Mouse (Mus musculus): ENCODE measurements around the gene Lrp1. TPM values are rescaled to one million over a fixed set of nuclear protein-coding genes. Genes with fewer than 3 reads are reported as not detected.
"Not testable (repeated sequence)": the region's sequence is repeated elsewhere in the genome, so short reads cannot be mapped to it uniquely, and the experiment has no call there.

Gene Lrp1
- 196 and 254 TPM in 2 replicates for total RNA-seq (2021)
- long read RNA-seq, partial matches to known transcripts, result 31 of 39 reads
- long read RNA-seq, other reads (novel, unspliced or antisense), result 4 of 39 reads

DNA sequence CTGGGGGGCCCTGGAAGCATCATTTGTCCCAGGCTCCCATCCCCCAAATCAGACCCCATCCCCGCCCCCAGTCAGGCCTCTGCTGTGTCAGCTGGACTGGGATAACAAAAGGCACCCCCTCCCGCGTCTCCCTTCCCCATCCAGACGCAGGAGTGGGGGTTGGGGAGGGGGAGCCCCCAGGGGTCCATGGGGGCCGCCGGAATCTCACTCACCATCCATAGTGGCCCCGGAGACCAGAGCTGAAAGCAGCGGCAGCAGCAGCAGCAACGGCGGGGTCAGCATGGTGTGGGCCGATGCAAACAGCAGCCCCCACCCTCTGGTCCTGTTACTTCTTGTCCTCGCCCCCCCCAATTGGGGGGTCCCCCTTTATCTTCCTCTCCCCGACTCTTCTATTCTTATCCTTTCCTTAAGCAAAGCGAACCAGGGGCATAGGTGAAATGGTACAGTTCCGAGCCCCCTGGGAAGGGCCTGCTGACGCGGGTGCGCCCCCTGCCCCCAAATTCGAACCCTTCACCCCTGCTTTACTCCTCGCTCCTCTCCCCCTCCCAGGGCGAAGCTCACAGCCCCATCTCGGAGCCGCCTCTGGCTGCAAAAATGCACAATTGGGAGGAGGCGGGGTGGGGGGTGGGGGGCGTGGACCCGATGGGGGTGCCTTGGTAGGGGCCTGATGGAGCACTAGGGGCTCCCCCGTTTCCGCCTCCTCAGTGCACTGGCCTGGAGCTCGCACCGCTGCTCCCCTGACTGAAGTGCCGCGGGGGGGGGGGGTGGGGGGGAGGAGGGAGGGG, at the start of gene Lrp1:
Lrp1 (minus strand) TSS at position 743 of the 785 bp plus-strand sequence.
- DNase-seq, result peak; percentile 49

- no peak for DNase-seq
Measured at GRCm38 (mm10) chr10:127670185-127670584, 49.2 kb upstream of the Lrp1 start.

DNA sequence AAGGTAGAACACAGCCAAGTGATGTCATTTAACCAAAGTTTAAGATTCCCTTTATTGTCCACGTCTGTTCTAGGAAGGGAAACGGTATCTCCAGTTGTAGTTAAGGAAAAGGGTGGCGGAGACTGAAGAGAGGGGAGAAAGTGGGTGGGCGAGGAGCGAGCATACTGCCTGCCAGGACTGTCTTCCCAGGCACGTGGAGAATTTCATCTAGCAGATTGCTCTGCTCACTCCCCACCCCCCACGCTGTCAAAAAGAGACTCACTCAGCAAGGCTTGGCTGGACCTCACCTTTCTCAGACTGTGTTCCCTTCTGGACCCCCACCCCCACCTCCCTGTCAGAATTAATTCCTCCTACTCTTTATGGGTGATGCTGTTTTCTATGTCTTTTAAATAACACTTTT, 48.2 kb upstream of the Lrp1 start:
- no peak for DNase-seq

GRCm38 (mm10) chr10:127668093-127669050, 47.4 kb upstream of the Lrp1 start, which contains the start of gene Nab2:
Gene Nab2, minus strand, starts transcription at chr10:127668568.
- DNase-seq, result peak; percentile 81

- DNase-seq, result peak; percentile 85
Measured at GRCm38 (mm10) chr10:127667269-127668092, 46.5 kb upstream of the Lrp1 start.

GRCm38 (mm10) chr10:127666501-127667268, 45.7 kb upstream of the Lrp1 start, which contains the start of gene Nemp1:
Gene Nemp1, plus strand, starts transcription at chr10:127666901.
- DNase-seq, result peak; percentile 91

- DNase-seq, result no peak
Measured at GRCm38 (mm10) chr10:127665366-127666181, 44.6 kb upstream of the Lrp1 start.

DNA sequence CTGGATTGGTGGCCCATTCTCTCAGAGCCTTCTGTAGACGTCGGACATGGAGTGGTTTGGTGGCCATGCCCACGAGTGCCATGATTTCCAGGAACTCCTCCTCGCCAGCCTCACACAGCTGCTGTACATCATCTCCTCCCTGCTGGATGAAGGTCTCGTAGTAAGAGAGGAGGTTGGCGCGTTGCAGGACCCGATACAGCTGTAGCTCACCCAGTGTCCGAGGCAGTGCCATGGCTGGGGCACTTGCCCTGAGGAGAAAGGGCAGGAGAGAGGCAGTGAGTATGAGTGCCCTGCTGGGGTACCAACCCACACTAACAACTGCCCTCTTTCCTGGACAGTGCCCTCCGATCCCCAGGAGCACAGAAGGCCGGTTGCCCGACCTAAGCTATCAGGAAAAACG, 43.9 kb upstream of the Lrp1 start:
- no peak for DNase-seq

GRCm38 (mm10) chr10:127664166-127664565, 43.2 kb upstream of the Lrp1 start:
- no peak for DNase-seq

DNA sequence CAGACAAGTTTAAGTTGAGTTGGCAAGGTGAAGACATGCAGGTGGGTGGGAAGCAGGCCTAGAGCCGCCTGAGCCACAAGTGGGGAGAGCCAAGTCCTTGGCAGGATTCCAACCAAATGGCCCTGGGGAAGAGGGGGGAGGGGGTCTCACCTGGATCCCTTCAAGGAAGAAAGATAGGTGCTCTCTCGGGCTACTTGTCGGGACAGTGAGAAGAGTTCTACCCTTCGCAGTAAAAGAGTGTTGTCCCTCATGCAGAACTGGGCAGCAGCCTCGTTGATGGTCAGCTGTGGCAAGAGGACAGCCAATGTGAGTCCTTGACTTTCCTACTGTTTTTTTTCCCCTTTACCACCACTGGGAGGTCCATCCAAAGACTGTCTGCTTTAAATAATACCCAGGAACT, 42.6 kb upstream of the Lrp1 start:
- no peak for DNase-seq

- DNase-seq, result peak; percentile 52
Measured at GRCm38 (mm10) chr10:127662666-127663253, 41.8 kb upstream of the Lrp1 start.

DNA sequence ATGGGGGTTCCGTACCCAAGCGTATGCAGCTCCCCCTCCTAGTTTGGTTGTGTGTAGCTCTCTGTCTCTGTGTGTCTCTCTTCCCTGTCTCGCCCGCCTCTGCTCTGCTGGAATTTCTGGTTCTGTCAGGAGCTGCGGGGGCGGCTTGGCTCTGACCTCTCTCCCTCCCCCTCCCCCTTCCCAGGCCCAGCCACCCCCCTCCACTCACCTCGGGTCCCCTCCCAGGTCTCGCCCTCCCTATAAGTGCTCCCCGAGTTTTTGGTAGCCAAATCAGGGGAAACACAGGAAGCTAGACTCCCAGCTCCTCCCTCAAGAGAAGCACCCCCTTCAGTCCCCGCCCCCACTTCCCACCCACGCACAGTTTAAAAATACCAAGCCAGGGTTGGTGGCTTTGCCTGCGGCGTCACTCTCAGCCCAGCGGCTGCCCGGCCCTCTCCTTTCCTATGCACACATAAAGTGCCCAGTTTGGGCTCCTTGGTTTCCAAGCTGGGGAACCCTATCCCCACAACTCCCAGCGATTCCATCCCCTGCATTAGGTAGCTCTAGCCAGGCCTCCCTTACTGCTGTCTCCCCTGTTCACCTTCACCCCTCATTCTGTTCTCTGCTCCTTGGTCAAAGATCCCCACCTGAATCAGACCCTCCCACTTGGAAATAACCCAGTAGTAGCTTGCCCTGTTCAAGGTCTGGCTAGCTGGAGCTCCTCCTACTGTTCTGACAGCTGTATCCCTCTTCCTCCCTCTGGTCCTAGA, 41.1 kb upstream of the Lrp1 start:
- DNase-seq, result peak; percentile 77

DNA sequence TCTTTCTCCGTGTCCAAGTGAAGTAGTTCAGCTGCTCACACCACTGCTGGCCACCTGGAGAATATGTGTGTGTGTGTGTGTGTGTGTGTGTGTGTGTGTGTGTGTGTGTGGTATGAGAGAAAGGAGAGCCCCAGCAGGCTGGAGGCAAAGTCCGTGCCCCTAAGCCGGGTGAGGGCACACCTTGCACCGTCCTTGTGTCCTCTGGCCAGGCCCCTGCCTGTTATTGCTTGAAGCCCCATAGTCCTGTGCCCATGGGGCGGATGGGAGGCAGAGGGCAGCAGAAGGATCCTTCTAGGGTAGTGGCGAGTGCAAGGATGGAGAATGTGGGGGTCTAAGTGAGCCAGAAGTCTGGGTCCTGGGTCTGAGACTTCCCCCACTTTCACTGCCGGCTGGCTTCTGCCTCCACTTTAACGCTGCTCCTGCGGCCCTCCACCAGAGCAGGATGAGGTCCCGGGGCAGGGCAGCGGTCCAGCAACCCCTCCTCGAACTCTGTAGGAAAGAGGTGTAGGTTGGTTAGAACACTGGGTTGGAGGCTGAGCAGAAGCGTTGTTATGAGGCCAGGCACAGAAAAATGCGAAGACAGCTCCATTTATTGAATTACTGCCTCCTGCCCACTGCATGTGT, 40.5 kb upstream of the Lrp1 start:
- DNase-seq, result peak; percentile 30

GRCm38 (mm10) chr10:127659551-127659950, 38.6 kb upstream of the Lrp1 start:
- DNase-seq, result no peak

DNA sequence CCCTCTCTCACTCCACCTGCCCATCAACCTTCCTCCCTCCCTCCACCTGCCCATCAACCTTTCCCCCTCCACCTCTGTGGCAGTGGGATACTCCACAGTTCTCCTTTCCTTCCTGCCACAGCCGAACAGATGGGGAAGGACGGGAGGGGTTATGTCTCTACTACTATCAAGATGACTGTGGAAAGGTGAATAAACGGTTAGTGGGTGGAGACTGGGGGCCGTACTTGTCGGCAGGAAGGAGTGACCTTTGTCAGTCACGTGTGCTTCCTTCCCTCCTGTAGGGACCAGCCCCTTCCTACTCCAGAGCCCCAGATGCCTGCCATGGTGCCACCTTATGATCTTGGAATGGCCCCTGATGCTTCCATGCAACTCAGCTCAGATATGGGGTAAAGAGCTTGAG, 37.1 kb upstream of the Lrp1 start:
- DNase-seq, result no peak

DNA sequence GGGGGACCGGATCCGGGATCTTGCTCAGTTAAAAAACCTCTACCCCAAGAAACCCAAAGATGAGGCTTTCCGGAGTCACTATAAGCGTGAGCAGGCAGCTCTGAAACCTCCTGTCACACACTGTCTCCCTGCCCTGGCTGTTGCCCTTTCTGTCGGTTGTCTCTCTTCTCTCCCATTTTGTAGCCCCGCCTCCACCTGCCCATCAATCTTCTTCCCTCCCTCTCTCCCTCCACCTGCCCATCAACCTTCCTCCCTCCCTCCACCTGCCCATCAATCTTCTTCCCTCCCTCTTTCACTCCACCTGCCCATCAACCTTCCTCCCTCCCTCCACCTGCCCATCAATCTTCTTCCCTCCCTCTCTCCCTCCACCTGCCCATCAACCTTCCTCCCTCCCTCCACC, 36.7 kb upstream of the Lrp1 start:
- not testable (repeated sequence) for DNase-seq

- DNase-seq, result no peak
Measured at GRCm38 (mm10) chr10:127654970-127655579, 34.1 kb upstream of the Lrp1 start.
